Mouse (Mus musculus) lung, adult 2 months (tissue): ENCODE data around the gene Hmga1b.

ENCODE experiments used
- CTCF ChIP-seq: fragments of 200-500 bp; IDR thresholded peaks from 2 replicates; pipeline ENCODE4 v1.5.1; 2011; ENCODE audit warnings: mild to moderate bottlenecking, low read length, control low read depth; ENCODE audit not compliant: insufficient read depth
- POLR2A ChIP-seq: fragments of 200-500 bp; IDR thresholded peaks from 2 replicates; pipeline ENCODE4 v1.6.1; 2011; ENCODE audit warnings: low read depth, mild to moderate bottlenecking, control low read depth, low read length, borderline replicate concordance; ENCODE audit errors: extremely low read depth

GRCm38 (mm10) chr11:120723509-120723908 is 39.1 kb upstream of the Hmga1b start:
- TF ChIP-seq CTCF (no peak), POLR2A (peak; percentile 8; the same call in 1 of the 2 replicates)
